Mouse (Mus musculus) intestine, embryonic 15.5 days (tissue): ENCODE data around the gene Inava. TPM values are rescaled to one million over a fixed set of nuclear protein-coding genes. Genes with fewer than 3 reads are reported as not detected.

Source experiments
- ATAC-seq: fragments of 200-750 bp; cut with Nextera tagmentation; 2 replicates; pipeline ENCODE4 v1.8.0; 2017; ENCODE audit warnings: moderate TSS enrichment, moderate library complexity
- H3K27ac ChIP-seq: fragments of 300-500 bp; sonication (generic); 2 replicates; pipeline ENCODE4 v1.5.1; 2015; ENCODE audit warnings: mild to moderate bottlenecking, inconsistent platforms
- H3K27me3 ChIP-seq: fragments of 300-500 bp; sonication (generic); replicated peaks from 2 replicates; pipeline ENCODE4 v1.6.1; 2015; ENCODE audit warnings: inconsistent platforms
- H3K36me3 ChIP-seq: fragments of 300-500 bp; sonication (generic); 2 replicates; pipeline ENCODE4 v1.6.1; 2015; ENCODE audit warnings: inconsistent platforms
- H3K4me1 ChIP-seq: fragments of 300-500 bp; sonication (generic); replicated peaks from 2 replicates; pipeline ENCODE4 v1.6.1; 2015; ENCODE audit warnings: inconsistent platforms
- H3K4me2 ChIP-seq: fragments of 300-500 bp; sonication (generic); replicated peaks from 2 replicates; pipeline ENCODE4 v1.6.1; 2015; ENCODE audit warnings: mild to moderate bottlenecking, inconsistent platforms
- H3K4me3 ChIP-seq: fragments of 300-500 bp; sonication (generic); replicated peaks from 2 replicates; pipeline ENCODE4 v1.5.1; 2015; ENCODE audit warnings: inconsistent platforms
- H3K9ac ChIP-seq: fragments of 300-500 bp; sonication (generic); 2 replicates; pipeline ENCODE4 v1.6.1; 2015; ENCODE audit warnings: inconsistent platforms
- H3K9me3 ChIP-seq: fragments of 300-500 bp; sonication (generic); 2 replicates; pipeline ENCODE4 v1.6.1; 2016; ENCODE audit warnings: inconsistent platforms
- WGBS: fragments of 180-500 bp; shearing (Covaris S2); methylation state at CpG from one replicate; pipeline ENCODE4 v1.1.7; 2015; 5-methylcytosine and 5-hydroxymethylcytosine counted together
- polyA plus RNA-seq: library from polyadenylated mRNA; unstranded; fragments of >200 nt; fragmentation: Nextera tagmentation; extraction: Ambion mirVana; gene quantifications from 2 replicates; pipeline ENCODE4 v1.2.1, GENCODE M21; 2015

Gene Inava
- polyA plus RNA-seq, 1 experiment from 2014 or later = 29.2 TPM

DNA sequence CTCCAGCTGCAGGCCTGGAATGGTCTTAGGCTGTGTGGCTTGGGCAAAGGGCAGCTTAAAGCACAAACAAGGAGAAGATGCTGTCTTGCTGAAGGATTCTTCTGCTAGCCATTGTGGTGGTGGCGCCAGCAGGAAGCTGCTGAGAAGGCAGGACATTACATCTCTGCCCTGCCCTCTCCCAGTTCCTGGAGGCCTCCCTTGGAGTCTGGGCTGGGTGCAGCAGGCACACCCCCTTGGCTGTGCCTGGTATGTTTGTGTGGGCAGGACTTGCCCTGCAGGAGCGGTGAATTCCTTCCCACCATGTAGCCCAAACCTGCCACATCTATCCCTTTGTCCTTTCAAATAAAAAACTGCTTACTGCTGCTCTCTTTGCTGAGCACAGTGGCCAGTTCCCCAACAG is 57.0 kb downstream of the Inava start:
- Histone ChIP-seq H3K9ac (no peak overlapping the region), H3K4me3 (no peak overlapping the region), H3K36me3 (no peaks in the 10 kb centered on the region), H3K4me1 (peaks cover 38% of the 10 kb centered on the region), H3K27ac (no peak overlapping the region), H3K27me3 (no peaks in the 10 kb centered on the region), H3K4me2 (no peak overlapping the region), H3K9me3 (no peaks in the 10 kb centered on the region)
- no peak for ATAC-seq
- WGBS = 83% methylated on average over 2 of the region's 2 CpGs

DNA sequence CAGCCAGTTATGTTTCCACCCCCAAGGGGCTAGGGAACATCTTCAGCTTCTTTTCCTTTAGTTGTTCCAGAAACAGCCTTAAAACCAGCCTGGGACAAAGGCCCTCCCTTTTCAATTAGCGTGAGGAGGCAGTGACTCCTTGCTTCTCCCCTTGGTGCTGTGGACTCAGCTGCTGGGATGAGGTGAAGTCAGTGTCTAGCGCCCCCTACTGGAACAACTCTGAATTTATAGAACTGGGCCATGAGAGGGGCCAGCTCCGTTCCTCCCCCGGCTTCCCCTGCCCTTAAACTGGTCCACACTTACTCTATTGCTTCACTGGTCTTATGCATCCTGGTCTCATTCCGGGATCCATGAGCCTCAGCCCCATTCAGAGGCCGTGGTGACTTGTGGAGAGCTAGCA is 58.9 kb downstream of the Inava start:
- H3K4me2 ChIP-seq = no peak overlapping the region
- no peak for ATAC-seq
- H3K27me3 ChIP-seq = no peaks in the 10 kb centered on the region
- no peak overlapping the region for H3K4me3 ChIP-seq
- 37% methylated on average over 6 of the region's 6 CpGs for WGBS
- peaks cover 4% of the 10 kb centered on the region for H3K36me3 ChIP-seq
- H3K9me3 ChIP-seq = no peaks in the 10 kb centered on the region
- H3K4me1 ChIP-seq = peaks cover 40% of the 10 kb centered on the region
- H3K27ac ChIP-seq = 0 out of 2 replicates have a peak overlapping the region, but pooled peaks have one; percentile 79
- H3K9ac ChIP-seq = no peak overlapping the region

- Histone ChIP-seq H3K9ac (no peak overlapping the region), H3K27me3 (no peaks in the 10 kb centered on the region), H3K4me1 (peaks cover 40% of the 10 kb centered on the region), H3K4me2 (peak overlapping the region; percentile 43), H3K27ac (peak overlapping the region; percentile 79), H3K9me3 (no peaks in the 10 kb centered on the region), H3K36me3 (peaks cover 4% of the 10 kb centered on the region), H3K4me3 (0 out of 2 replicates have a peak overlapping the region, but pooled peaks have one; percentile 2)
- peak; percentile 74 for ATAC-seq
- WGBS = 13% methylated on average over 13 of the region's 13 CpGs
These were observed 59.9 kb downstream of the Inava start for GRCm38 (mm10) chr1:136174101-136174606.

GRCm38 (mm10) chr1:136172696-136173095 is 61.4 kb downstream of the Inava start:
- 52% methylated on average over 12 of the region's 12 CpGs for WGBS
- Histone ChIP-seq H3K4me1 (peaks cover 37% of the 10 kb centered on the region), H3K4me2 (no peak overlapping the region; the same call in 1 of the 2 replicates), H3K36me3 (peaks cover 4% of the 10 kb centered on the region), H3K27me3 (no peaks in the 10 kb centered on the region), H3K9me3 (no peaks in the 10 kb centered on the region), H3K4me3 (no peak overlapping the region), H3K9ac (no peak overlapping the region), H3K27ac (peak overlapping the region; percentile 59; the same call in 1 of the 2 replicates)
- peak; percentile 67 for ATAC-seq

DNA sequence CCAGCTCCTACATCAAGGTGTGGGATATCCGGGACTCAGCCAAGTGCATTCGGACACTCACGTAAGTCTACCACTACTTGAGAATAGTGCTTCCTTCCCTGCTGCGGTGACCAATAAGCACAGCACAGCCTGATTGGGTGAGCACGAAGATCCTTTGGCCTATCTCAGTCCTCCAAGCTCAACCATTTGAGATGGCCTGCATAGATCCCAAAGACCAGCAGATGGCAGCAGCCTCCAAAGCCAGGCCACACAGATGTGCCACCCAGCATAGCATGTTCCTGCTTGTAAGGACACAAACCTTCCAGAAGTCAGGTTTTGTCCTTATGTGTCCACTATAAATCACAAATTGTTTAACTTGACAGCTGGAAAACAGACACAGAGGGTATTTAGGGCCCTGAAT is 64.0 kb downstream of the Inava start:
- Histone ChIP-seq H3K36me3 (peaks cover 4% of the 10 kb centered on the region), H3K4me2 (no peak overlapping the region), H3K4me3 (no peak overlapping the region), H3K9me3 (no peaks in the 10 kb centered on the region), H3K9ac (no peak overlapping the region), H3K27me3 (no peaks in the 10 kb centered on the region), H3K4me1 (peaks cover 28% of the 10 kb centered on the region), H3K27ac (no peak overlapping the region)
- 2% methylated on average over 5 of the region's 5 CpGs for WGBS
- peak; percentile 56 for ATAC-seq

DNA sequence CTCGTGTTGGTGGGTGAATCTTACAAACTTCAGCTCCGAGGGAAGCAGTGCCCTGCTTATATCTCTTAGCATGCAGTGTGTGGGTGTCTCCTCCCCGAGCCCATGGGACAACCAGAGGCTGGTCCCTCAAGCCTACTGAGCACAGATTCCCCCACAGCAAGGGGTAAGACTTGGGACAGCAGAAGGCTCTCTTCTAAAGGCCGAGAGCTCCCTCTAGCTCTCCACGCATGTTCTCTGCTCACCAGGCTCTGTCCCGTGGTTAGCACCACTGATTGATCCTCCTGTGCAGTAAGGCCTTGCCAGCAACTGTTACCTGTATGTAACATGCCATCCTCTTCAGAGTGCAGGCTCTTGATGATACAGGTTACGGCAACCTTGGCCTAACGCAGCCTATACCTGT is 66.4 kb downstream of the Inava start:
- 75% methylated on average over 8 of the region's 8 CpGs for WGBS
- Histone ChIP-seq H3K4me1 (peaks cover 7% of the 10 kb centered on the region; the same call in 1 of the 2 replicates), H3K4me3 (no peak overlapping the region), H3K9ac (no peak overlapping the region), H3K36me3 (peaks cover 4% of the 10 kb centered on the region), H3K27me3 (no peaks in the 10 kb centered on the region), H3K9me3 (no peaks in the 10 kb centered on the region), H3K4me2 (no peak overlapping the region), H3K27ac (no peak overlapping the region)
- ATAC-seq = no peak

DNA sequence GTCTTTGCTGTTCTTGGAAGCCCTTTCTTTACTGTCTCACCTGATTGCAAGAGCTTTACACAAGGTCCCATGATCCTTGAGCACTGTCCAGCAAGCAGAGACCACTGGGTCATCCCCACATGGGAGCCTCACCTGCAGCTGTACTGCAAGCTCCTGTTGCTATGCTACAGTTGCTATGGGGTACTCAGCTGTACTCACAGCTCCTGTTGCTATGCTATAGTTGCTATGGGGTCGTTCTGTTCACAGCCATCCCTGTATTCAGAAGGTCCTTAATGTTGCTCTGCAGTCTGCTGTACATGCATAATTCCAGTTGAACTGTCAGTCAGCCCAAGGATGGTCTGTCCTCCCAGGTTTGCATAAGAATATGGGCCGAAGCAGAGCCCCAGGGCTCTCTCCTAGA is 68.6 kb downstream of the Inava start:
- no peaks in the 10 kb centered on the region for H3K4me1 ChIP-seq
- H3K9me3 ChIP-seq = no peaks in the 10 kb centered on the region
- peaks cover 3% of the 10 kb centered on the region; the same call in 1 of the 2 replicates for H3K36me3 ChIP-seq
- no peaks in the 10 kb centered on the region for H3K27me3 ChIP-seq
- no peak overlapping the region for H3K4me2 ChIP-seq
- no peak for ATAC-seq
- no peak overlapping the region for H3K4me3 ChIP-seq
- no peak overlapping the region for H3K27ac ChIP-seq
- H3K9ac ChIP-seq = no peak overlapping the region
- 64% methylated on average over 2 of the region's 2 CpGs for WGBS

Other genes with a start within 250 kb of the Inava start
- gene Igfn1, start 227.9 kb downstream of the Inava start, polyA plus RNA-seq = 0.06 TPM in 1 of 2 replicates, not detected in the other
- gene Tmem9, start 226.1 kb downstream of the Inava start, polyA plus RNA-seq = 142 and 148 TPM in 2 replicates
- gene Ascl5, start 183.5 kb downstream of the Inava start, polyA plus RNA-seq = not detected in 2 replicates
- 0.15 TPM in 1 of 2 replicates, not detected in the other for gene Cacna1s, start 181.5 kb downstream of the Inava start, polyA plus RNA-seq
- gene Kif21b, start 102.9 kb downstream of the Inava start, polyA plus RNA-seq = 4.1 and 5.9 TPM in 2 replicates
- gene Mroh3, start 21.4 kb downstream of the Inava start, polyA plus RNA-seq = 0.10 and 0.63 TPM in 2 replicates
- not detected in 2 replicates for gene Gpr25, start 26.6 kb upstream of the Inava start, polyA plus RNA-seq
- 6.0 and 6.9 TPM in 2 replicates for gene Camsap2, start 111.8 kb upstream of the Inava start, polyA plus RNA-seq
- gene Ddx59, start 181.0 kb upstream of the Inava start, polyA plus RNA-seq = 11.6 and 12.3 TPM in 2 replicates
- 4.0 and 4.6 TPM in 2 replicates for gene Kif14, start 232.1 kb upstream of the Inava start, polyA plus RNA-seq